Mouse (Mus musculus): ENCODE results near the gene Gm47841. TPM values are rescaled to one million over a fixed set of nuclear protein-coding genes. Genes with fewer than 3 reads are reported as not detected.

Gm47841 gene
- total RNA-seq, 2 experiments from 2014 or later = not detected

DNA sequence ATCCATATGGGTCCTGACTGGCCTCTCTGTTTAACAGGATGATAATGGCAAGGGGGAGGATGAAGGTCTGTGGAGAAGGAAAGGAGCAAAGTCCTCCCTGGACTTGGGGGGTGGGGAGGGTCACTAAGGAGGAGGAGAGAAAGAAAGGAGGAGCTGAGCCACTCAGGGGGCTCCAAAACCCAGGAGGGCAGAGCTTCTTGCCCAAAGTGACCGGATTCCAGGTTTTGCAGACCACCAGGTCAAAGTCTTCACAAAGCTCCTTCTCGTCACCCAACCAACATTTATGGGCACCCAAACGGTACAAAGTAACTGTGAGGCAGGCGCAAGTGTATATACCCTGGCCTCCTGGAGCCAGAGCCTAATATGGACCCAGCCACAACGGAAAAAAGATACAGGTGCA, 28.5 kb upstream of the Gm47841 start:
- no peak for ATAC-seq (replicated peaks; ENCODE audit: low FRiP score, poor library complexity, severe bottlenecking)

DNA sequence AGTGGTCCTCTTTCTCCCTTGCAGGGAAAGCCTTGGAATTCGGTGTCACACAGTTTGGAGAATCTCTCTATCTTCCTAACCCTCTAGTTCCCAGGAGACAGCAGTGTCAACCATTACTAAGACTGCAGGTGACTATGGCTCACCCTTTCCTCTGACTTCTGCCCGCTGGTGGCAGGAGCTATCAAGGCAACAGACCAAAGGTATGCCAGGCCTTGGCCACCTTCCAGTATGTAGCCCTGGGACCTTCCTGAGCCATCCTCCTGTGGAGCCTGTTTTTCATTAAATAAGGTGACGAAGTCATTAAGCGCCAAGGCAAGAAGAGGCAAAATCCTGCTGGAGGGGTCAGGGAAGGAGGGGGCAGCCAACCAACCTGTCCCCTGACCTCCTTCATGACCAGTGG, 28.0 kb upstream of the Gm47841 start:
- no peak for ATAC-seq (replicated peaks; ENCODE audit: low FRiP score, poor library complexity, severe bottlenecking)

DNA sequence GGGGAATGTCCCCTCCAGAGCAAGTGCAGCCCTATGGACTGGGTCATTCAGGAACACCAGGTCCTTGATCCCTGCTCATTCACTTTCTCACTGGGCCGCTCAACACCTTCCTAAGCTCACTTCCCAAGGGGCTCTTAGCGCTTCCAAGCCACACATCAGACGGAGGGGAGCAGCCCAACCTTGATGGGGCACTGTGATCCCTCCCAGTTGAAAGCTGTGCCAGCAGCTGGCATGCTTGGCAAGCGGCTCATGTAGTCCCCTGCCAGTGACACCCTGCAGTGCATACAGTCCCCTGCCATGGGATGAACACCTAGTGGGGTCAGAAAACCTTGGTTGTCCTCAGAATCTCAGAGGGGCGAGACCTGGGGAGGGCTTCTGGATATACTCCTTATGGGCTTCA, 26.9 kb upstream of the Gm47841 start:
- no peak for ATAC-seq (replicated peaks; ENCODE audit: low FRiP score, poor library complexity, severe bottlenecking)

DNA sequence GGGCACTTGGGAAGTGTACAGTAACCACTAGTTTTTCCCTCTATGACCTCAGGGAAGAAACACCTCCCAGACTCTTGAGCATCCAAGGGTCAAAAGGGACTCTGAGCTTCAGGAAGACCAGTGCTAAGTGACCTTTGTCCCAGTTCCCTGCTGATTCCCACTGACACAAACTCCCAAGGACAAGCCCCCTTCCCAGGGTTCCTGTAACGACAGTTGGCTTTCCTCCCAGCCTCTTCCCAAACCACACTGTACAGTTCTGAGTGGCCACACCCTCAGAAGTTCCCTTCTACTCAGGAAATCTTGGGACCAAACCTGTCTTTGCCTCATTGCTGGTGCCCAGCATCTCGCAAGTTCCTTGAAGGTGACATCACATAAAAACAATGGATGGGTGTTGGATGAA, 25.5 kb upstream of the Gm47841 start:
- no peak for ATAC-seq (replicated peaks; ENCODE audit: low FRiP score, poor library complexity, severe bottlenecking)

DNA sequence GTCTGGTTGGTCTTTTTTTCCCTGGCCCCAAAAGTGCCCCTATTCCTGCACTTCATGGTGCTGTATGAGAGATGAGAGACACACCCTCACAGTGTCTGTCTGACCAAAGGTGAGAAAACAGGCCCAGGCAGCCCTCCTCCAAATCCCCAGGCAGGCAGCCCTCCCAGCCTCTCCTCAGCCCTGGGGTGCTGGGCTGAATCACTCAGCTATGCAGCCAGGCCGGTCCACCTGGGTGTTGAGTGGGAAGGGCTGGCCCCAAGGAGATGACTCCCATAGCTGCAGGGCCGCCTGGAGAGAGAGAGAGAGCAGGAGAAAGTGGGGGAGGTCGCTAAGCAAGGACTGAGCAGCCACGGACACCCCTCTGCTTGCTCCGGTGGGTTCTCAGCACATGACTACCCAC, 23.6 kb upstream of the Gm47841 start:
- no peak for ATAC-seq (replicated peaks; ENCODE audit: low FRiP score, poor library complexity, severe bottlenecking)

DNA sequence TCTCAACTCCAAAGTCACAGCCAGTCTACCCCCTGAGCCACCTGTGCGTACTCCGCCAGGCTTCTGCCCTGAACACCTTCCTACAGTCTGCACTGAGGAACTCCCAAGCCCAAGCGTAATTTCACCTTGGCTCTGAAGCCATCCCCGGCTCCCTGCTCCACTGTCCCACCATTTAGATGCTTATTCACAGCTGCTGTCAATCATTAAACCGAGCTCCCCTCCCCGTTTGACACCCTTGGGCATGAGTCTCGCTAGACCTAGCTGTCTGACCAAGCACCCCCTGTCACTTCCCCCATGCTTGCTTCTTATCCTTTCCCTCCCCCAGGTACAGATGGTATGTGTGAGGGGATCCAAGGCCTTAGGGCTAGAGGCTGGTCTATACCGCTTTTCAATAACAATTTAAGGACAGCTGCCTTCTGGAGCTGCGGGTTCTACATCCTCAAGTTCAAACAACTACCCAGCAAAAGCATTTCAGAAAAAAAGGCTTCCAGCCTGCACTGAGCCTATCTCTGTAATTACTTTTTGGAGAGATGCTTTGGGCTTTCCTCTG, 22.5 kb upstream of the Gm47841 start:
- no peak for ATAC-seq (replicated peaks; ENCODE audit: low FRiP score, poor library complexity, severe bottlenecking)

DNA sequence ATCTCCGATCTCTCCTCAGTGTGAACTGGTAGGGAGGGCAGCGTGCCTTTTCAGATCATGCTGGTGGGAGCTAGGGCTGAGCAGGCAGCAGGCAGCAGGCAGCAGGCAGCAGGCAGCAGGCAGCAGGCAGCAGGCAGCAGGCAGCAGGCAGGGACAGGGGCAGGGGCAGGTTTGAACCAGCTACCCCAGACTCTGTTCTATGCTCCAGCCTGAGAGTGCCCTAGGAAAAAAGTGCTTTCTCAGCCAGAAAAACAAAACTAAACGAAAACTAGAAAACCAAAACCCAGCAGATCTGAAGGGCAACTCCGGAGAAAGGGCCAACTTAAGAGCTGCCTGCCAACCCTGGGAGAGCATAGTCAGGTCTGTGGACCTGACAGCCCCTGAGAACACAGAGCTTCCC, 21.5 kb upstream of the Gm47841 start:
- no peak for ATAC-seq (replicated peaks; ENCODE audit: low FRiP score, poor library complexity, severe bottlenecking)

DNA sequence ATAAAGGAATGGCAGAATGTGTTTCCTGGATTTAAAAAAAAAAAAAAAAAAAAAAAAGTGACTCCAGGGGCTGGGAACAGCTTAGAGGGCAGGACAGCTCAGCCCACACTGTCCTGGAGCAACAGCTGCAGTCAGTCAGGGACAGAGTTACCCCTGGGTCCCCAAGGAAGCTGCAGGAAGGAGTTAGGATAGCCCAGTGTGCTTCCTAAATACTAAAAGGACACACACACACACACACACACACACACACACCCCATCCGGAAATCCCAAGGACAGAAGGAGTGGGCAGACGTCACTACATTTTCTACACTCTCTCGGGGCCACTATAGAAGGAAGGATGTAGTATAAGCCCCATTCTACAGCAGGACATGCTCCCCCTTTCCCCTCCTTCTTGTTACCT, 20.8 kb upstream of the Gm47841 start:
- no peak for ATAC-seq (replicated peaks; ENCODE audit: low FRiP score, poor library complexity, severe bottlenecking)

DNA sequence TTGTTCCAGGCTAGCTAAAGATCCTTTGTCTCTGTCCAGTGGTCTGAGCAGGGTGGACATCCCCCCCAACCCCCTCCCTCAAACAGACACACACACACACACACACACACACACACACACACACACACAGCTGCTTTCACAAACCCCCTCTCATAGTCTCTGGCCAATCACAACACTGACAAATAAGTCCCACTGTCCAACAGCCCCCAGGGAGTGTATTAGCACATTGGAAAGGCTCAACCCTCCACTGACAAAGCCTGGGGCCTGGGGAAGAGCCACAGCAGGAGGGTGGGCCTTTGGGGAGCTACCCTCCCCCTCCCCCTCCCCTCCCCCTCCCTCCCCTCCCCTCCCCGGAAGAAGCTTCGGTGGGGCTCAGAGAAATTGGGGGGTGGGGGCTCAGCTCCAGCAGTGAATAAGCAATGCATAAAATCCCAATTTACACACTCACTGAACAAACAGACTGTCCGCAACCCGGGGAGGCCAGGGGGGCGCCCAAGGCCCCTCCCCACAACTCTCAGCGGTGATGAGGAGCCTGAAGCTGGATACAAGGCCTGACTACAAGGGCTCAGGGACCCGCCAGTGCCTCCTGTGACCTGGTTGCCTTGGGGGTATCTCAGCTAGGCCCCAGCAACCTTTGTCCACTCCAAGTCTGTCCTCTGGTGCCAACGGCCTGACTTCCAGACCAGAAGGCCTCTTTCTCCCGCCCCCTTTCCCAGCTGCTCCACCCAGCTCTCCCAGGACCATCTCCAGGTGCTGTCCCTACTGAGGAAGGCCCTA, 19.9 kb upstream of the Gm47841 start:
- ATAC-seq (replicated peaks; ENCODE audit: low FRiP score, poor library complexity, severe bottlenecking) = no peak

DNA sequence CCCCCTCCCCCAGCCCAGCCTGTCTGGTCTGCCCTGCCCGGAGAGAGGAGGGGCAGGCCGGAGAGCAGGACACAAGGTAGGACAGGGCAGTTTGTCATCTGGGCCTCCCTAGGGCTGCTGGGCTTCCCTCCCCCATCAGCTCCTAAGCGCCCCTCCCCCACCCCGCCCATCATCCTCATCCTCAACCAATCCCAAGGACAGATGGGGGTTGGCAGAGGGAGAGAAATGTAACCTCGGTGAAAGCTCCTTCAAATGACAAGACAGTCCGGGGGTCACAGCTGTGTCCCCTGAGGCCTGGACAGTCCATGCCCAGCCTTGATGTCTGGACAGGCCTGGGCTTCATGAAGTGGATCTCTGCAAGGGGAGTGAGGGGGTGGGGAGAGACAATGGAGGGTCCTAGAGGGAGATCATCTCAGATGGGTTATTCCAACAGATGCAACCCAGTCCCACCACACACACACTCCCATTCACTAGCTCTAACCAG, 19.2 kb upstream of the Gm47841 start:
- no peak for ATAC-seq (replicated peaks; ENCODE audit: low FRiP score, poor library complexity, severe bottlenecking)

DNA sequence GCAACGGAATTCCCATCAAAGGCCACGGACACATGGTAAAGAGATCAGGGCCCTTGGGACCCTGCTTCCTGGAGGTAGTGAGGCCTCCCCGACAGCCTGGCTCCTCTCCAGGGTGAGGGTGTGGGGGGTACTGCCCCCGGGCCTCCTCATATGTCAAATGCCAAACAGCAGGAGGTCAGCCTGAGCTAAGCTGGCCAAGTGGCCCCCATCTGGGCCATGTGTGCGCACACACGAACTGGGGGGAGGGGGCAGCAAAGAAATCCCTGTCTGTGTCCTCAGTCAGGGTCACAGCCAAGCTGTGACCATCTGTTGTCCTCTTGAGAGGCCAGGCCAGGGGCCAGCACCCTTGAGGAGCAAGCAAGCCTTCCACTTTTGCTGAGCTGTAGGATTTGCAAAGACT, 17.9 kb upstream of the Gm47841 start:
- ATAC-seq (replicated peaks; ENCODE audit: low FRiP score, poor library complexity, severe bottlenecking) = no peak

DNA sequence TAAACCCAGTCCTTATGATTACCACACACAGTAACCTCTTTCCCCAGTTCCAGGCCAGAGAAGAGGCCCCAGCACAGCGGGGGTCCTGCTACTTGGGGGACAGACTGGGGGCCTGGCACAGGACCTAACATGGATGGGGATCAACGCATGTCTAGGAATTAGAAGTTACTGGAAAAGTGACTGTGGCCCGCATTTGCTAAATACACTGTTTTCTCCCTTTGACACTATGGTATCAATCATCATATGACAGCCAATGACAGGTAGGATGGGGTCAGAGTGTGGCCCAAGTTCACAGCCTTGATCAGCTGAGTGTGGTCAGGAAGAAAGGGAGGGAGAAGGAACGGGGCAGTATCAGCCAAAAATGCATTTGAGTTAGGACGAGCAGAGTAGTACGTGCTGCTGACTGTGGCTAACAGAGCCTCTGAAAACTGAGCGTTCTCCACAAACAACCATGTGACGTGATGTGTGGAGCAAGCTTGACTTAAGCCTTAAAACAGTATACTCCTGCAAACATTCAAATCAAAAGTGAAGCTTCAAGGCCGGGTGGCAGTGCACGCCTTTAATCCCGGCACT, 13.2 kb upstream of the Gm47841 start:
- no peak for ATAC-seq (replicated peaks; ENCODE audit: low FRiP score, poor library complexity, severe bottlenecking)

DNA sequence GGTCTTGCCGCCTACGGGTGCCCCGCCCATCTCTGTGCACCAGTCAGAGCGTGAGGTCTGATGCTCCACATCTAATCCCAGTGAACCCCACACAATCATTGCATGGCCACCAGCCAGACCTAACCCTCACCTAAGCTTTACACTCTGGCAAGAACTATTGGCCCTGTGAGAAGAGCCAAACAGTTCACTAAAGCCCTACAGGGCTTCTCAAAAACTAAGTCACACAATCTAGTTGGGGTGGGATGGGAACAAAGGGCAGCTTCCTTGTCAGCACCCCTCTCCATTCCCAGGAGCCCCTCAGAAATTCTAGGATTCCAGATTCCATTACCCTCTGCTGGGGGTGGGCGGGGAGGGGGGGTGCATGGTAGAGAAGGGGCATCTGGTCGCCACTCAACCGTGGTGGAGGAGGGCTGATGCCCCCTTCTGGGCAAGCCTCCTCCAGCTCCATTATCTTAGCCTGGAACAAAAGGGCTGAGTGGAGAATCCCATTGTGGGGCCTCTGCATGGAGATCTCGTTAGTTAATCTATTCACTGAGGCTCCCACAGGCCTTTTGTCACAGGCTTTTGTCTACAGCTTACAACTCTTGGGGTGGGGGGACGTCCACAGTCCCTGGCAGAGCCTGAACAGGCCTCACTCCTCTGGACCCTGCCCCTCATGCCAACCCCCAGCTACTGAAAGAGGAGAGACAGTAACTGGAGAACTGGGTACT, 12.5 kb upstream of the Gm47841 start:
- ATAC-seq (replicated peaks; ENCODE audit: low FRiP score, poor library complexity, severe bottlenecking) = no peak

DNA sequence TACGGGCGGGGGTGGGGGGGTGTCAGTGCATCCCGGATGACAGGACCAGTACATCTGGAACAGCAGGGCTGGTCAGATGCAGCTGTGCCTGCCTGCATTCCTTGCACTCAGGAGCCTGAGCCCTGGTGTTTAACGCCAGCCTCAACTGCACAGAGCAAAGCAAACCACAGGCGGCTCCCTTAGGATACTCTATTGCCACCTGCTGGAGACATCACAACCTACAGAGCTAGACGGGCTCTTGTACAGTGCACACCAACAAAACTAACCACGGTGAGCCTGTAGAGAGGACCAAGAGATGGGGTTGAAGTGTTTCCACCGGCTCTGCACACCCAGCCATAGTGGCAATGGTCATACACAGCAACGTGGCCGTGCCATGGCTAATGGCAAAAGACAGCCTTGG, 9.0 kb upstream of the Gm47841 start:
- no peak for ATAC-seq (replicated peaks; ENCODE audit: low FRiP score, poor library complexity, severe bottlenecking)

DNA sequence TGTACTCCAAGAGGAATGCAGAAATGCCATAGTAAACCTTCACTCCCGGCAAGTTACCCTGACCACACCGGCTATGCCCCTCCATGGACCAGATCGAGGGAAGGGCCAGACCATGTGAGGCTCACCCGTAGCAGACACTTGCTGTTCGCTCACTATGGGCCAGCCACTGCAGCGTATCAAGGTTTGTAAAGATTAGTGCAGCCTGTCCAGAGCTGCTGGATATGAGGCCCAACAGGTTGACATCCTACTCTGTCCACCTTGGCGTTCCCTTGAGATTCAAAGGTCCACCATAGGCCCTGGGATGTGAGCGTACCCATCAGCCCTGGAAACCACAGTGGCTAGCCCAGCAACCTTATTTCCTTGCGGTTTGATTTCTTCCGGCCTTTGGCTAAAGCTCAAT, 7.3 kb upstream of the Gm47841 start:
- ATAC-seq (replicated peaks; ENCODE audit: low FRiP score, poor library complexity, severe bottlenecking) = no peak

DNA sequence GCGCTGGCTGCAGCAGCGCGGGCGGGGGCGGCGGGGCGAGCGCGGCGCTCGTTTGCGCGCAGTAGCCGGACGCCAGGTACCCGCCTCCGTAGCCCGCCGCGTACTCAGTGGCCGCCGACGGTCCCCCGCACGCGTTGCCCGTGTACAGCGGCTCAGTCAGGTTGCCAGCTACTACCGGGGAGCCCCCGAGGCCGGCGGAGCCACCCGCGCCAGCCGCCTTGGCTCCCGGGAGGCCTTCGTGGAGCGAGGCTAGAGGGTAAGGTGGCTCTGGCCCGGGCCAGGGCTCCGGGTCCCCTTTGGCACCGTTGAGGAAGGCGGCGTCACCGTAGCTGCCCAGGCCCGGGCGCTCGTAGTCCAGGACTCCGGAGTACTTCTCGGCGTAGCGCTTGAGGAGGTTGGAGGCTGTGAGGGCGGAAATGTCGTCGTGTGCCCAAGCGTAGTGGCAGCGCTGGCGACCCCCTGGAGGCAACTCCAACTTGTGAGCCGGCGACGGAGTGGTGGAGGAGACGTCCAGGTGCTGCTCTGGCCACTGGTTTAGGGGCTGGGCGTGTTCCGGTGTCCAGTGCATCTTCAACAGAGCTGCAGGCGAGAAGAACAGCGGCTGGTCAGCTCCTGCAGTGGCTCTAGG, 6.7 kb upstream of the Gm47841 start:
- ATAC-seq (replicated peaks; ENCODE audit: low FRiP score, poor library complexity, severe bottlenecking) = no peak

DNA sequence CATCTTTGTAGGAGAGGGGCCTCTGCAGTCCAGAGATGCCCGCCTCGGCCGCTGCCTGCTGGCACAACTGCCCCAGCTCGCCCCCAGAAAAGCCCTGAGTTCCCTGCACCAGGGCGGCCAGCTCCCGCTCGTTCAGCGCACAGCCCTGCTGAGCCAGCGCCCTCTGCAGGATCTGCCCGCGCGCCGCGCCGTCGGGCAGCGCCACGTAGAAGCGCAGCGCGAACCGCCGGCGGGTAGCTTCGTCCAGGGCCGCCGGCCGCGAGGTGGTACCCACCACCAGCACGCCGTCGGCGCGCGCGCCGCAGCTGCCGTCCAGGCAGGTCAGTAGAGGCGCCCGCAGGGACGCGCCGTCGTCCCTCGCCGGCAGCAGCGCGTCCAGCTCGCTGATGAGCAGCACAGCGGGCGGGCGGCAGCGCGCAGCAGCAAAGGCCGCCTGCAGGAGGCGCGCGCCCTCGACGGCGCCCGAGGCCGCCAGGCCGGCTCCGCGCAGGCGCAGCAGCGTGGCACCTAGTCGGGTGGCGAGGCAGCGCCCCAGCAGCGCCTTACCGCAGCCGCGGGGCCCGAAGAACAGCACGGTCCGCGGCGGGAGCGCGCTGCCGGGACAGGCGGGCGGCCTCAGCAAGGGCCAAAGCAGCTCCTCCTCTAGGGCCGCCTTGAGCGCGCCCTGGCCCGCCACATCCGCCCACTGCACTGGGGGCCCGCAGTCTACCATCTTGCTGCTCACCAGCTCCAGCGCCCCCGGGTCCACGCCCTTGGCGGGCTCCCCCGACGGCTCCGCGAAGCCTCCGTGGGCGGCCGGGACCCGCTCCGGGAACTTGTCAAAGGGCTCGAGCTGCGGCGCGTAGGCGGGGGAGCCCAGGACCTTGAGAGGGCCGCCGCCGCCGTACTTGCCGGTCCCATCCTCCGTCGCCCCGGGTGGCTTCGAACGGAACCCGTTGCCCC, 5.6 kb upstream of the Gm47841 start:
- ATAC-seq (replicated peaks; ENCODE audit: low FRiP score, poor library complexity, severe bottlenecking) = no peak

DNA sequence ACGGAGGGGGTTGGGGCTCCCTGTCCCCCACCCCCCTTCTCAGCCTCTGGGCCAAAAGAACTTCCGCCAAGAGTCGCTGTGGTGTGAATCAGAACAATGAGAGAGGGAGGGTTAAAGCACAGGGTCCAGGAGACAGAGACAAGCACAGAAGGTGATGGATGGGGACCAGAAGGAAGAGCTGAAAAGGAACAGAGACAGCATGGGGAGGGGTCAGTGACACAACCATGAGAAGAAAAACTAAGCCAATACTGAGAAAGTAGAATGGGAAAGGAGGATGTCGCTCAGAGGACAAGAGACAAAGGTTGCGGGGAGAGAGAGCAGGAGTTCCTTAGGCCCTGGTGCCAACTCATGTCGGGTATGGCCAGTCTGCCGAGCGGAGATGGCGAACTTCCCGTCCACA, 4.7 kb upstream of the Gm47841 start:
- ATAC-seq (replicated peaks; ENCODE audit: low FRiP score, poor library complexity, severe bottlenecking) = no peak

DNA sequence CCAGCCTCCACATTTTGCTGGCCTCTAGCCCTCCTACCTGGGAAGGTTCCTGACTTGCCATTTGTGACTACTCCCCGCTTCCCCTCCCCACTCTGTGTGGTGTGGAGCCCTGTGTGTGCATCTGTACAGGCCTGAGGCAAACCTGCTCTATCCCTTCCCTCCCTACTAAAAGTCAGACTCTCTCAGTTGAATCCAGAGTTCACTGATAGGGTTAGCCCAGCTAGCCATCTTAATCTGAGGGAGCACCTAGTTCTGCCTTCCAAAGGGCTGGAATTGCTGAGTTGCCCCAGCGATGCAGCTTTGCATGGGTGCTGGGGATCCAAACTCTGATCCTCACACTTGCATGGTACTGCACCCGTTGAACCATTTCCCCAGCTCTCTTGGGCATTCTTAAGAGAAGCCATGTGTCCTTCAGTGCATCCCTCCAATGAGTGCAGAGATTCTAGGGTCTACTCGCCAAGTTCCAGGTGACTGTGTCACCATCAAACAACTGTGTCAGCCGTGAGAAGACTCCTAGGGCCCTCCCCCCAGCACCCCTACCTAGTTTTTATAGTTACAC, 1.2 kb upstream of the Gm47841 start:
- ATAC-seq (replicated peaks; ENCODE audit: low FRiP score, poor library complexity, severe bottlenecking) = no peak

All from erythroid progenitor cell, adult 5-6 weeks (primary cell).